Mouse (Mus musculus) inflammation-experienced regulatory T-cells, adult 6 months (primary cell): Measurements from ENCODE around the gene Sema3b. TPM values are rescaled to one million over a fixed set of nuclear protein-coding genes. Genes with fewer than 3 reads are reported as not detected.

Experiments
- polyA plus RNA-seq, 3 experiments: library from polyadenylated mRNA; unstranded; fragments of 100-300 nt; shearing (Covaris generic); gene quantifications; one replicate each; pipeline ENCODE4 v1.2.1; 2017

Sema3b gene
- polyA plus RNA-seq, 3 experiments from 2014 or later: not detected

Other genes with a start within 250 kb of the Sema3b start
- gene Cacna2d2, start 209.6 kb downstream of the Sema3b start, polyA plus RNA-seq: under 1 TPM in 2 of 3 experiments, not detected in 1; 0.19 to 0.44 TPM
- 10 to 100 TPM; 17.5 to 28.0 (median 19.6) TPM for gene Tmem115, start 75.3 kb downstream of the Sema3b start, polyA plus RNA-seq
- 10 to 100 TPM; 66.5 to 78.0 (median 67.2) TPM for gene Cyb561d2, start 67.0 kb downstream of the Sema3b start, polyA plus RNA-seq
- gene Nprl2, start 67.0 kb downstream of the Sema3b start, polyA plus RNA-seq: 10 to 100 TPM; 48.4 to 55.1 (median 54.4) TPM
- gene Zmynd10, start 61.9 kb downstream of the Sema3b start, polyA plus RNA-seq: 1 to 10 TPM; 1.8 to 2.9 (median 2.1) TPM
- 10 to 100 TPM; 77.8 to 84.6 (median 82.3) TPM for gene Rassf1, start 57.7 kb downstream of the Sema3b start, polyA plus RNA-seq
- gene Tusc2, start 46.0 kb downstream of the Sema3b start, polyA plus RNA-seq: 1 to 10 TPM; 5.3 to 8.5 (median 7.7) TPM
- 10 to 100 TPM in 2 of 3 experiments, 1 to 10 TPM in 1; 8.2 to 13.9 (median 10.3) TPM for gene Hyal2, start 41.3 kb downstream of the Sema3b start, polyA plus RNA-seq
- gene Hyal1, start 32.3 kb downstream of the Sema3b start, polyA plus RNA-seq: 1 to 10 TPM; 2.9 to 7.0 (median 5.8) TPM
- 10 to 100 TPM; 13.8 to 23.8 (median 19.2) TPM for gene Naa80, start 30.3 kb downstream of the Sema3b start, polyA plus RNA-seq
- 1 to 10 TPM in 1 of 3 experiments, under 1 TPM in 2; 0.59 to 1.7 (median 0.94) TPM for gene Hyal3, start 28.4 kb downstream of the Sema3b start, polyA plus RNA-seq
- 10 to 100 TPM; 13.7 to 32.0 (median 31.7) TPM for gene Ifrd2, start 21.6 kb downstream of the Sema3b start, polyA plus RNA-seq
- 100 to 1,000 TPM; 136 to 264 (median 154) TPM for gene Gnai2, start 26.1 kb upstream of the Sema3b start, polyA plus RNA-seq
- not detected for gene Slc38a3, start 60.3 kb upstream of the Sema3b start, polyA plus RNA-seq
- 1 to 10 TPM in 1 of 3 experiments, under 1 TPM in 1, not detected in 1; 0.58 to 1.1 TPM for gene Gnat1, start 70.5 kb upstream of the Sema3b start, polyA plus RNA-seq
- gene Sema3f, start 101.2 kb upstream of the Sema3b start, polyA plus RNA-seq: not detected
- 100 to 1,000 TPM; 305 to 399 (median 332) TPM for gene Rbm5, start 161.8 kb upstream of the Sema3b start, polyA plus RNA-seq